Mouse (Mus musculus) brain, embryonic 14.5 days (tissue): Measurements from ENCODE around the gene Pbld1.
"Not testable (repeated sequence)": the region's sequence is repeated elsewhere in the genome, so short reads cannot be mapped to it uniquely, and the experiment has no call there.

Experiments used
- CTCF ChIP-seq: fragments of 200-500 bp; IDR thresholded peaks from 2 replicates; pipeline ENCODE4 v1.5.1; 2012; ENCODE audit warnings: inconsistent platforms, mild to moderate bottlenecking, moderate library complexity, borderline replicate concordance; ENCODE audit not compliant: insufficient read depth, insufficient read length; ENCODE audit errors: extremely low read depth
- POLR2A ChIP-seq: fragments of 200-500 bp; IDR thresholded peaks from 2 replicates; pipeline ENCODE4 v1.6.1; 2012; ENCODE audit warnings: mild to moderate bottlenecking, inconsistent platforms, borderline replicate concordance; ENCODE audit not compliant: poor library complexity, insufficient read depth, insufficient read length, severe bottlenecking; ENCODE audit errors: extremely low read depth

DNA sequence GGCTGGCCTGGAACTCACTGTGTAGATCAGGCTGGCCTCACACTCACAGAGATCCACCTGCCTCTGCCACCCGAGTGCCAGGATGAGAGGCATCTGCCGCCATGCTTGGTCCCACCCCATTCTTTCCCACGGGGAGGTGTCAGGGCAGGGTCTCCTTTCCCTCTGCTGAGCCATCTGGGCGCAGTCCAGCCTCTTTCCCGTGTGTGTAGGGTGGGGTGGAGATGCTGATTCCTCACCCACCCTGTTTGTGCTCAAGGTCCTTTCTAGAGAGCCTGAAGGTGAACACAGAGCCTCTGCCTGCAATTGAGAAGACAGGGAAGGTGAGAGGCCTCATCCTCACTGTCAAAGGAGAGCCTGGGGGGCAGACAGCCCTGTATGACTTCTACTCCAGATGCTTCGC is 5.9 kb upstream of the Pbld1 start:
- TF ChIP-seq CTCF, POLR2A: not testable (repeated sequence)
